Mouse (Mus musculus) G1E (cell line): ENCODE measurements around the gene Raph1.

ENCODE experiments used
- CTCF ChIP-seq: IDR thresholded peaks from 2 replicates; pipeline ENCODE4 v1.5.1; 2012; ENCODE audit warnings: low read depth, low read length, inconsistent platforms, mixed read lengths
- GATA1 ChIP-seq: IDR thresholded peaks from 2 replicates; pipeline ENCODE4 v1.6.1; 2012; ENCODE audit warnings: borderline replicate concordance, low read length, inconsistent platforms, mixed read lengths
- GATA2 ChIP-seq: IDR thresholded peaks from 2 replicates; pipeline ENCODE4 v1.6.1; 2012; ENCODE audit warnings: low read depth, low read length, inconsistent platforms, borderline replicate concordance
- POLR2AphosphoS5 ChIP-seq: IDR thresholded peaks from 2 replicates; pipeline ENCODE4 v1.6.1; 2012; ENCODE audit warnings: low read depth, low read length, inconsistent platforms; ENCODE audit not compliant: insufficient replicate concordance
- TAL1 ChIP-seq: conservative IDR thresholded peaks from 2 replicates; pipeline ENCODE4 v1.6.1; 2012; ENCODE audit warnings: low read depth, low read length, inconsistent platforms, mixed read lengths

DNA sequence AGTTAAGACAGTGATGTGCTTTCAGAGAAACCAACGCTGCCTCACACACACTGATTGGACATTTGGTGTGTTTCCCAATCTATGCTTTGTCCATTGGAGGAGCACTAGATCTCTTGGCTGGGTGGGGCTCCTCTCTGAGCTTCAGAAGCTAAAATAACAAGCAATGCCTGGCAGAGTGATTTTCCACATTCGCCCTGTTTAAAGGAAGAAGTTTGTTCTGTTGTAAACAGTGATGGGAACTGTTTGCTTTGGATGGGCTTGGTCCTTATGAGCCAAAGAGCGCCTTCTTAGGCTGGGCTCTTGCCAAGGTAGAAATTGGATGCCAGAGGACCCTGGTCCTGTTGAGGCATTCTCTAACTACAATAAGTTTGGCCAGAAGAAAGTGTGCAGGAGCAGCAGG, 45.1 kb upstream of the Raph1 start:
- TF ChIP-seq CTCF: no peak
- TF ChIP-seq POLR2AphosphoS5: no peak
- TF ChIP-seq TAL1: no peak
- TF ChIP-seq GATA1: no peak
- TF ChIP-seq GATA2: no peak
